Mouse (Mus musculus): ENCODE results near the gene Tax1bp3.

Gene Tax1bp3

GRCm38 (mm10) chr11:73176186-73176585 is 697 bp upstream of the Tax1bp3 start:
- no peak for DNase-seq

DNA sequence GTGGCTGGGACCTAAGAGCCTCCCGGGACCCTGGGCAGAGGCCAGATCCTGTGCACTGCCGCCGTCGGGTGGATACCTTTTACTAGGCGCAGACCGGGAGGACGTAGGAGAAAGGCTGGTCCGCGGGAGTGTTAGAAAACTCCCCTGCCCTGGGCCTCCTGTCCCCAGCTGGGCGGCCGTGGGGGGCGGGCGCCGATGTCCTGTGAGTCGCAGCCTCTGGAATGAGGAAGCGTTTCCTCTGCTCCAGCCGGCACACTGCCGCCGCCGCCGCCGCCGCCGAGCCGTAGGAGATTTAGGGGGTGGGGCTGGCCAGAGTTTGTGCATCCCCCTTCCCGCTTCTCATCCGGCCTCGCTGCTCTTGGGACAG is 609 bp downstream of the Tax1bp3 start:
- peak; percentile 49 to 51 for DNase-seq

DNA sequence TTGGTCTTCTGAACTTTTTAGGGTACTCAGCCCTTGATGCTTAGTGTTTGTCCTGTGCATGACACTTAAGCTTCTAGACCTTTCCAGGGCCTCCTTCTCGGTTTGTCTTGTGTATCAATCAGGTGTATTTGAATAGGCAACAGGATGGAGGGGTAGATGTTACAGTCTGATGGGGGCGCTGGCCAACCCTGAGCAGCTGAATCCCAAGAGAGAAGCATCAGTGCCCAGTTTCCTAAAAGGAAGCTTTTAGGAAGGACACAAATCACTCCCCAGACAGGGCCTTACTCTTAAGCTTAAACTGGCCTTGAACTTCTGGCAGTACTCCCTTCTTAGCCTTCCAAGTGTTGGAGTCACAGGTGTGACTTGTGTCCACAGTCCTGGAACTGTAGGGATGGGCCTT is 1.0 kb downstream of the Tax1bp3 start:
- DNase-seq: no peak

DNA sequence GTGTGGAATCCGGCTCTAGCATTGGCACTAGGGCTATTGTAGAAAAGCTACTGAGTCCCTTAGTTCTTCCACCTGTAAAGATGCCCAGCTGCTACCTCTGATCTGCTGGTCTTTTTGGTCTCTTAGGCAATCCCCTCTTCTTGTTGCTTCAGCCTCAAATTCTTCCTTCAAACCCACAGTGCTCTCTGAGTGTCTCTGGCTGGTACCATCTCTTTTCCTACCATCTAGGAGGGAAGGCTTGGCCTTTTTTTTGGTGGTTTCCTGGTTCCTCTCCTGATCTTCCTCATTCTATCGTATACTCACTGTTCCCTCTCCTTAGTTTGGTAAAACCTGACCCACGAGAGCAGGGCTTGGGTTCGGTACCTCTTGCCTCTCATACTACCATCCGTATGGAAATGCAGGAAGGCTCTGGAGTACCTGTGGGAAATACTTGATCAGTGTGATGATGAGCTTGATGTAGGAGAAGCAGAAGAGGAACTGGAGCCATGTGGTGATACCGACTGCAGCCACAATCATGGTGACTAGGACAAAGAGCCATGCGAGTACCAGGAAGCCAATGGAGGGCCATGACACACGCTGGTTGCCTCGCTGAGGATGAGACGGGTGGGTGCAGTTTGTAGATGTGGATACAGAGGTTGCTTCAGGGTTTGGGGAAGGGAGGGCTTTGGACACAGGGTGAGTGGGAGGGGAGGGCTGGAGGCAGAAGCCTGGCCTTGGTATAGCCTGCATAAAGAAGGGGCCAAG is 9.2 kb downstream of the Tax1bp3 start:
- no peak for DNase-seq

DNA sequence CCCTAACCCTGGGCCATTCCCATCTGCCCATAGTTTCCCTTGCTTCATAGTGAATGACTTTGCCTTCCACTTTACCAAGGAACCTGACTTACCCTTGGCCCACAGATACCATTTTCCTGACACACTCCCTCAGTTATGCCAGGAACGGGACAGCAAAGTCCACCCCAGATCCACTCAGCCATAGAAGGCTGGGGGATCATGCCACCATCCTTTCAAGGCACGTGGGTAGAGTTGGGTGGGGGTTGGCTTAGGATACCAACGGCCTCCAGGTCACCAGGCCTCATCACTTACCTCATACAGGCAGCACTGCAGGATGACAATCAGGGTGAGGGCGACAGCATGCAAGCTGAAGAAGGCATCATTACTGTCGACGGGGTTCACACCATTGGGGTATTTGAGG is 10.3 kb downstream of the Tax1bp3 start:
- DNase-seq: no peak

- DNase-seq: no peak
These were observed 16.2 kb downstream of the Tax1bp3 start for GRCm38 (mm10) chr11:73193047-73193446.

DNA sequence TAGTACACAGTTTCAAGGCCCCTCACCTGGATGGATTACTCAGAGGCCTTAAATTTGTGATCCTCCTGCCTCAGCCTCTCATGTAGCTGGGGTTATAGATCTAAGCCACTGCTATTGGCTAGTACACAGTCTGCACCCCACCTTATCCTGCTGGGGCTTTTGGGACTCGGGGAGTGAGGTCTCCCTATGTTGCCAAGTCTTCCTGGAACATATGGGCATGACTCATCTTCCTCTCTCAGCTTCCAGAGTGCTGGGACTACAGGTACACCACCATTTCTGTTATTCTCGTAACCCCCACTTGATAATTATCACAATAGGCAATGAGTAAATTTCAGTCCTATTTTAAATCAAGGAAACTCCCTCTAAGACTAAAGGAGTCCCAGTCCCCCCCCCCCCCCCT is 17.6 kb downstream of the Tax1bp3 start:
- no peak for DNase-seq

DNA sequence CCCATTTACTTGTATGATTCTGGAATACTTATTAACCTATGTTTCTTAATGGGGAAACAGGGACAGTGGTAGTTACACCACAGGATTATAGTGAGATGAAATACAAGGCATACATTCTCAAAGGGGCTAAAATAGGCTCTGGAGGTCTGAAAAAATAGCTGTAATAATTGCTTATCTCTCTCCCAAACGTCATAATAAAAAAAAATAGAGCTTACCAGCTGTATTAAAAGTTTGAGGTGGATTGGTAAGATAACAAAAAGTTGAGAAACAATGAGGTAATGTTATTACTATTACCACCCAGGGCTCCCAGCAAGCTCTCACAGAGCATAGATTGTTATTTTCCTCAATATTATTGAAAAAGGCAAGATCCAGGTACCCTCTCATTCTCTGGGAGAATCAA is 21.3 kb downstream of the Tax1bp3 start:
- no peak for DNase-seq

DNA sequence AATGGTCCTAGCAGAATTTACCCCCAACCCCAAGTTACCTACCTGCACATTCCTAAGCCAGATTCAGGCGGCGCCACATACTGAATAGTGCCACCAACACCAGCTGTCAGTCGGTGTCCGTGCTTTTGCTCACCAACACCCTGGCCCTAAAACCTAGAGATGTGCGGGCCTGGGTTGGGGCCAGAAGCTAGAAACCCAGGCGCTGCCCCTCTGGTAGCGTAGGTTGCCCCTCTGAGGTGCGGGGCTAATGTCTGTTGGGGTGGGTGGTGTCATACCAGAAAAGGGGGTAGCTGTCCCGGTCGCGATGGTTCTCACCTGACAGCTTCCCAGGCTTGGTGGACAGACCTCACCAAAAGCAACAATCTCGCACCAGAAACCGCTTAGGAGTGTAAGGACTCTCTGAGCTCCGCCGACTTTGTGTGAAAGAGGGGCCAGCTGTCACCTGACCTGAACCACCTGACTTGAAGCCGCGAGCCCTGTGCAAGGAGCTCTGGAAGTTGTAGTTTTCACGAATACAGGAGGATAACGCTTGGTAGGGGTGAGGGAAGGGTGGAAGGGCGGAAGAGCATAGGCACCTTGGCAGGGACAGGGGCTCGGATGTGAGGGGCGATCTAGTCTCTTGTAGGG is 21.8 kb downstream of the Tax1bp3 start, which contains the start of gene Ctns:
TSS of gene Ctns (minus strand) at position 440 of the 627 bp plus-strand sequence.
- peak; percentile 72 to 82 for DNase-seq

GRCm38 (mm10) chr11:73199230-73199712 is 22.4 kb downstream of the Tax1bp3 start, which contains the start of gene Shpk:
Shpk (plus strand) TSS chr11:73199460.
- DNase-seq: peak; percentile 92 to 95

DNA sequence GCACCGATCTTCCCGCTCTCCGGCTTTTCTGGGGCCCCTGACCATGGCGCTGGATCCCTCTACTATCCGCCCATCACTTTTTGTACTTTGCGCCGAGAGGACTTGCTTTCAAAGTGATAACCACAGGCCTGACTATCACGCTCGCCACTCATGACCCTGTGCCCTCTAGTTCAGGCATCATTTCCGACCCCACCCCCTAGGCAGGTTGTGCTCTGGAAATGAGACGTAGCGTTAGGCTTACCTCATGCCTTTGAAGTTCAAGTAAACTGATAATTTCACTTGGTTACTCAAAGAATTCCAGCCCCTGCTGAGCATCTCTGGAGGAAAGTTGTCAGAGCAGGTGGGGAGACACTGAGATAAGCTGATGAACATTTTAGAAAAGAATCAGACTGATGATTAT is 23.0 kb downstream of the Tax1bp3 start:
- peak in 1 of 2 experiments; percentile 38 for DNase-seq

DNA sequence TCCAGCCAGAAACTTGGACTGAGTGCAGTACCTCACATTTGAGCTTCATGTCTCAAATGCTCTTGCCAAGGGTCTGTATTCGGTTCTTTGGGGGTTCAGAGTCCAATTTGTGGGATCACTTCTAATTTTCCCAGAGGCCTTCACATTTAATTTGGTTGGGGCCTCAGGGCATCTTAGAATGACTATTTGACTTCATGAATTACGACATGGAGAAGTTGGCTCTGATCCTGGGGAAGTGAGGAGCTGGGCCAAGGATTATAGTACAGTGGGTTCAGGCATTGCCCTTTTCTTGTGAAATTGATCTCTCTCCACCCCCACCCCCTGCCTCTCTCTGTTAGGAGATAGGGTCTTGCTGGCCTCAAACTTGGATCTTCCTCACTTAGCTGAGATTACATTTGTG is 24.1 kb downstream of the Tax1bp3 start:
- no peak for DNase-seq

- no peak for DNase-seq
These were observed 24.7 kb downstream of the Tax1bp3 start for GRCm38 (mm10) chr11:73201597-73201996.

DNA sequence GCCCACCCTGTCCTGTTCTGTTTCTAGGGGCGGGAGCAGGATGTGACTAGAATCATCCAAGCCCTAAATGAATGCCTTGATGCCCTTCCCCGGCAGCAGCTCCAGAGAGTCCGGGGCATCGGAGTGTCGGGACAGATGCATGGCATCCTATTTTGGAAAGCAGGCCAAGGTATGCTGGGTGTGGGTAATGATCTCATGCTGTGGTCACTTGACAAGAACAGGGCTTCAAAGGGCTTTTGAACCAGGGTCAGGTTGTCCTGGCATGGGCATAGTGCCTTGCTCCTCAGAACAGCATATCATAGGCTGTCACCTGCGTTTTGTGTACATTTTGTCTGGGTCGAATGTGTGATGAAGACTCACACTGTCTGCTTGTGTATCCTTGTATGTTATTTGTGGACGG is 27.0 kb downstream of the Tax1bp3 start:
- no peak for DNase-seq

GRCm38 (mm10) chr11:73205194-73205593 is 28.3 kb downstream of the Tax1bp3 start:
- no peak for DNase-seq

- DNase-seq: no peak
These were observed 30.7 kb downstream of the Tax1bp3 start for GRCm38 (mm10) chr11:73207621-73208020.

GRCm38 (mm10) chr11:73213956-73214355 is 37.1 kb downstream of the Tax1bp3 start:
- DNase-seq: no peak

GRCm38 (mm10) chr11:73219671-73220070 is 42.8 kb downstream of the Tax1bp3 start:
- DNase-seq: no peak

- no peak for DNase-seq
These were observed 43.8 kb downstream of the Tax1bp3 start for GRCm38 (mm10) chr11:73220651-73221050.

DNA sequence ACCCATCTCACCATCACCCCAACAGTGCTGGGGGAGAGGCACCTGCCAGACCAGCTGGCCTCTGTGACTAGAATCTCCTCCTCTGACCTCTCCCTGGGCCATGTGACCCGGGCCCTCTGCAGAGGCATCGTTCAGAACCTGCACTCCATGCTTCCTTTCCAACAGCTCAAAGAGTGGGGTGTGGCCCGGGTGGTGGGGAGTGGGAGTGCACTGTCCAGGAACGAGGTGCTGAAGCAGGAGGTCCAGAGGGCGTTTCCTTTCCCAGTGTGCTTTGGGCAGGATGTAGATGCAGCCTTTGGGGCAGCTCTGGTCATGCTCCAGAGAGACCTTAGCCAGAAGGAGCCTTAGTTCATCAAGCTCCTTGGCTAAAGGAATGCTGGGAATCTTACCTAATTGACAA is 46.0 kb downstream of the Tax1bp3 start:
- DNase-seq: no peak

DNA sequence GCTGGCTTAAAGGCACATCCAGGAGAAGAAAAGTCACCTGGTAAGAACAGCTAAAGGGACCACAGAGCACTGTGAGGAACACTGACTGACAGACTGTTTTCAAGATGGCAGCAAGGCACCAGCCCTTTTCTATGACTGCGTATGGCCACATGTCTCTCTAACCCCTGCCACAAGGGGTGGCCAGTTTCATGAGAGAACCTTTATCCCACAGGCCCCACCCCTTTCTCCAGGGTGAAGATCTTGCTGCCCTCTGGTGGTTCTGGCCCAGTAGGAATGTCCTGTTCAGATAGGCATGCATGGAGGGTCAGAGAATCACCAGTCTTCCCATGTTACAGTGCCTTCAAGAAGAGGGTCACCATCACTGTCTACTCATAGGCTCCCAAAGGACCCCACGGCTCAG is 47.1 kb downstream of the Tax1bp3 start:
- DNase-seq: no peak

DNA sequence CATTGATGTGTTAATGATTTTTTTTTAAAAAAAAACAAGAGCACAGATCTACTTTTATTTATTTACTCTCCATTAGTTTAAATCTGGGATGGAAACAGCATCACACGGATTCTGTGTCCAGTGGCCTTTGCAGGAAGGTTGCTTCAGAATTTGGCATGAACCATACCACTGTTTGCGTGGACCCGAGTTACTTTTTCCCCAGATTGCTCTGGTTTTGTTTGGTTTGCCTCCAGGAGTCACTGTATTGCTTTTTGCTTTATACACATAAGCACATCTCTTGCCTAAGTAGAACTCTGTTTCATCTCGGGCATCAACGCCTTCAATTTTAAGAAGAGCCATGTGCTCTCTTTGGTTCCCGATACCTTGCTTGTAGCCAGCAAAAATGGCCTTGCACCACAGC is 49.0 kb downstream of the Tax1bp3 start:
- no peak for DNase-seq

DNA sequence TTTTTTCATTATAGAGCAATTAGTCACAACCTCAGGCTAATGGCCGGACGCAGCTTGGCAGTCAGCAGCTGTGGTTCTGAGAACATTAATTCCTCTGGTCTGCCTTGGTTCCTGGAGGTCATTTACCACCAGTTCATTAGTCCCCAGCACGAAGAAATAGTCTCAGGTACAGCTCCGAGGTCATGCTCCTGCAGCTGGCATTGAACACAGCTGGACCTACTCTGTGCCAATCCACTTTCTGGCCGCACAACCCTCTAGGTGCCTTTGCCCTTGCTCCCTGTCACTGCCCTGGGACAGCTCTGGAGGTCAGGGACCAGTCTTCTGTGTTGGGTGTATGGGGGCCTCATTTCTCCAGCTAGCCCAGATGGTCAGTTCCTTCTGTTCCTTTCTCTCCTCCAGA is 52.0 kb downstream of the Tax1bp3 start:
- no peak for DNase-seq

DNA sequence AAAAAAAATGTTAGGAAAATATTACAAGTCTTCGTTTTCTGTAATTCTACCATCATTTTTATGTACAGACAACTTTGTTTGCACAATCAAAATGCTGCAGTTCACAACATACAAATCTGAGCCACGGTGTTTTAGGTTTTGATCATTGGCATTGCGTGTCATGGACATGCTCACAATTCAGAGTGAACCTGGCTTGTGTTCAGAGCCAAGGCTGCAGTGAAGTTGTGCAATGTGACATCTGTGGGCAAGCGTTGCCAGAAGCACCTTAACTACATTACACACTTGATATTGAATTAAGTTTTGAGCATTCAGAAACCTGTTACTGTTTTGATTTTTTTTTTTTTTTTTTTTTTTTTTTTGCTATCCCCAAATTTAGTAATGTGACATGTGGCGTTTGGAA is 53.2 kb downstream of the Tax1bp3 start:
- no peak for DNase-seq

Measured in thymus, adult 18-20 months (tissue).